Mouse (Mus musculus) heart, postnatal 0 days (tissue): ENCODE data around the gene Hibch. TPM values are rescaled to one million over a fixed set of nuclear protein-coding genes. Genes with fewer than 3 reads are reported as not detected.

Experiments
- ATAC-seq: fragments of 200-750 bp; cut with Nextera tagmentation; 2 replicates; pipeline ENCODE4 v1.8.0; 2017; ENCODE audit warnings: low read depth, moderate number of reproducible peaks, moderate library complexity; ENCODE audit not compliant: insufficient read depth
- DNase-seq: peaks from one replicate; pipeline ENCODE4 v3.0.0-alpha.2; 2016; ENCODE audit warnings: low spot score
- H3K27ac ChIP-seq: fragments of 300-500 bp; sonication (generic); 2 replicates; pipeline ENCODE4 v1.5.1; 2014; ENCODE audit warnings: low read depth, mild to moderate bottlenecking
- H3K27me3 ChIP-seq: fragments of 300-500 bp; sonication (generic); 2 replicates; pipeline ENCODE4 v1.6.1; 2014; ENCODE audit warnings: low read length, mixed read lengths; ENCODE audit not compliant: control insufficient read depth, insufficient read depth
- H3K36me3 ChIP-seq: fragments of 300-500 bp; sonication (generic); replicated peaks from 2 replicates; pipeline ENCODE4 v1.6.1; 2014; ENCODE audit warnings: low read length, mixed read lengths; ENCODE audit not compliant: control insufficient read depth, insufficient read depth
- H3K4me1 ChIP-seq: fragments of 300-500 bp; sonication (generic); 2 replicates; pipeline ENCODE4 v1.6.1; 2014; ENCODE audit warnings: antibody characterized with exemption; ENCODE audit not compliant: control insufficient read depth, insufficient read depth
- H3K4me2 ChIP-seq: fragments of 300-500 bp; sonication (generic); 2 replicates; pipeline ENCODE4 v1.6.1; 2014; ENCODE audit warnings: low read depth, mild to moderate bottlenecking, low read length, moderate library complexity
- H3K4me3 ChIP-seq: fragments of 300-500 bp; sonication (generic); 2 replicates; pipeline ENCODE4 v1.5.1; 2014; ENCODE audit warnings: low read depth, low read length
- H3K9ac ChIP-seq: fragments of 300-500 bp; sonication (generic); replicated peaks from 2 replicates; pipeline ENCODE4 v1.6.1; 2014; ENCODE audit warnings: low read depth, low read length, mixed read lengths
- H3K9me3 ChIP-seq: fragments of 300-500 bp; sonication (generic); replicated peaks from 2 replicates; pipeline ENCODE4 v1.6.1; 2016; ENCODE audit warnings: low read length; ENCODE audit not compliant: control insufficient read depth
- CTCF ChIP-seq: IDR thresholded peaks from 2 replicates; pipeline ENCODE4 v1.5.1; 2016; ENCODE audit warnings: antibody characterized with exemption, control low read depth, low read depth
- EP300 ChIP-seq: IDR thresholded peaks from 2 replicates; pipeline ENCODE4 v1.6.1; 2016; ENCODE audit warnings: antibody characterized with exemption, low read depth
- WGBS: fragments of 180-500 bp; shearing (Covaris S2); extraction: QIAGEN DNeasy Blood & Tissue Kit; methylation state at CpG from one replicate; pipeline ENCODE4 v1.1.7; 2014; 5-methylcytosine and 5-hydroxymethylcytosine counted together
- polyA plus RNA-seq: library from polyadenylated mRNA; unstranded; fragments of >200 nt; fragmentation: Nextera tagmentation; extraction: Ambion mirVana; gene quantifications from 2 replicates; pipeline ENCODE4 v1.2.1, GENCODE M21; 2015
- total RNA-seq: library from RNA; depleted of rRNA; stranded (reverse); fragments of >200 nt; gene quantifications from 2 replicates; pipeline ENCODE4 v1.2.3, GENCODE M21; 2014; ENCODE audit warnings: low replicate concordance

Gene Hibch
- total and polyA plus RNA-seq, 2 experiments from 2014 or later = 55.3 to 66.5 TPM

- H3K36me3 ChIP-seq = no peaks in the 10 kb centered on the region
- under 1% methylated on average over 56 of the region's 59 CpGs for WGBS
- TF ChIP-seq EP300 (no peak), CTCF (peak; percentile 72)
Observed at GRCm38 (mm10) chr1:52816910-52817812, 27.6 kb upstream of the Hibch start, which contains the start of gene Inpp1. Gene Inpp1 (minus strand): TSS chr1:52817688.

GRCm38 (mm10) chr1:52817813-52818147, 26.9 kb upstream of the Hibch start:
- Histone ChIP-seq H3K27me3 (no peaks in the 10 kb centered on the region), H3K4me2 (peak overlapping the region; percentile 87), H3K36me3 (no peaks in the 10 kb centered on the region), H3K4me3 (peak overlapping the region; percentile 73), H3K4me1 (peaks cover 16% of the 10 kb centered on the region), H3K27ac (peak overlapping the region; percentile 90), H3K9me3 (no peaks in the 10 kb centered on the region), H3K9ac (peak overlapping the region; percentile 77)
- DNase-seq (no peak), ATAC-seq (no peak)
- TF ChIP-seq EP300 (no peak), CTCF (no peak)
- 4% methylated on average over 7 of the region's 7 CpGs for WGBS

More at GRCm38 (mm10) chr1:52816910-52817812, 27.6 kb upstream of the Hibch start, which contains the start of gene Inpp1:
- peaks cover 16% of the 10 kb centered on the region for H3K4me1 ChIP-seq
- H3K4me2 ChIP-seq = peak within 1 kb of the TSS; percentile 87
- peak; percentile 74 for DNase-seq
- peak within 1 kb of the TSS; percentile 90 for H3K27ac ChIP-seq
- peak within 1 kb of the TSS; percentile 77 for H3K9ac ChIP-seq
- ATAC-seq = peak; percentile 88
- H3K9me3 ChIP-seq = no peaks in the 10 kb centered on the region
- no peaks in the 10 kb centered on the region for H3K27me3 ChIP-seq
- peak within 1 kb of the TSS; percentile 73 for H3K4me3 ChIP-seq

GRCm38 (mm10) chr1:52839099-52839498, 5.6 kb upstream of the Hibch start:
- no peaks in the 10 kb centered on the region for H3K9me3 ChIP-seq
- H3K4me3 ChIP-seq = no peak overlapping the region
- H3K4me1 ChIP-seq = no peaks in the 10 kb centered on the region
- no peak overlapping the region for H3K27ac ChIP-seq
- DNase-seq (no peak), ATAC-seq (no peak)
- 95% methylated on average over 3 of the region's 3 CpGs for WGBS
- no peak overlapping the region for H3K9ac ChIP-seq
- H3K4me2 ChIP-seq = no peak overlapping the region
- H3K27me3 ChIP-seq = no peaks in the 10 kb centered on the region
- no peaks in the 10 kb centered on the region for H3K36me3 ChIP-seq
- TF ChIP-seq CTCF (no peak), EP300 (no peak)

GRCm38 (mm10) chr1:52844354-52844753, 375 bp upstream of the Hibch start:
- TF ChIP-seq CTCF = no peak
- no peak for TF ChIP-seq EP300
- H3K4me2 ChIP-seq = peak overlapping the region; percentile 51
- peak overlapping the region; percentile 74 for H3K27ac ChIP-seq
- peaks cover 6% of the 10 kb centered on the region; the same call in 1 of the 2 replicates for H3K4me1 ChIP-seq
- DNase-seq = no peak
- no peak overlapping the region for H3K9ac ChIP-seq
- no peaks in the 10 kb centered on the region for H3K36me3 ChIP-seq
- no peaks in the 10 kb centered on the region for H3K27me3 ChIP-seq
- 10% methylated on average over 3 of the region's 3 CpGs for WGBS
- peak overlapping the region; percentile 58 for H3K4me3 ChIP-seq
- ATAC-seq = no peak
- H3K9me3 ChIP-seq = no peaks in the 10 kb centered on the region

GRCm38 (mm10) chr1:52846556-52846955, 1.8 kb downstream of the Hibch start:
- Histone ChIP-seq H3K27me3 (no peaks in the 10 kb centered on the region), H3K4me1 (peaks cover 9% of the 10 kb centered on the region; the same call in 1 of the 2 replicates), H3K4me2 (no peak overlapping the region), H3K9ac (no peak overlapping the region), H3K9me3 (no peaks in the 10 kb centered on the region), H3K4me3 (no peak overlapping the region), H3K36me3 (no peaks in the 10 kb centered on the region), H3K27ac (no peak overlapping the region)
- ATAC-seq (no peak), DNase-seq (no peak)
- 84% methylated on average over 4 of the region's 4 CpGs for WGBS
- TF ChIP-seq CTCF = no peak
- TF ChIP-seq EP300 = no peak
